Mouse (Mus musculus) heart, adult 9 months (tissue): Measurements from ENCODE around the gene Ampd1.

Experiments
- DNase-seq, 2 experiments: peaks; one replicate each; pipeline ENCODE4 v3.0.0; 2022; ENCODE audit warnings: low spot score in 2 of 2

Ampd1 gene

DNA sequence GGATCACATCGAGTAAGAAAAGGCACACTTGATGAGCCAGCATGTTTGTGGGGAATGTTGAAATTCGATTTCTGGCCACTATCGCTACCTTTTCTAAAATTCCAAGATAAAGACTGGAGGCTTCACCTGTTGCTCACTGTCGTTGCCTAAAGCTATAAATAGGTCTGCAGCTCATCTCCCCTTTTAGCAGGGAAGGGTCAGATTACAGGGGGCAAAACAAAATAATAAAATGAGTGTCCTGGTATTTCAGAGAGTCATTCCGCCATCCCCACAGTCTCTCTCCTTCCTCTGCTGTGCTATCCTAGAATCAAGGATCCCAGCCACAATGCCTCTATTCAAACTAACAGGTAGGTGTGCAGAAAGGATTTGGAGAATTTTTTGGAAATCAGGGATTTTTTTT lies at the start of gene Ampd1:
TSS of gene Ampd1 (plus strand) at position 244 of the 400 bp plus-strand sequence.
- DNase-seq = no peak

DNA sequence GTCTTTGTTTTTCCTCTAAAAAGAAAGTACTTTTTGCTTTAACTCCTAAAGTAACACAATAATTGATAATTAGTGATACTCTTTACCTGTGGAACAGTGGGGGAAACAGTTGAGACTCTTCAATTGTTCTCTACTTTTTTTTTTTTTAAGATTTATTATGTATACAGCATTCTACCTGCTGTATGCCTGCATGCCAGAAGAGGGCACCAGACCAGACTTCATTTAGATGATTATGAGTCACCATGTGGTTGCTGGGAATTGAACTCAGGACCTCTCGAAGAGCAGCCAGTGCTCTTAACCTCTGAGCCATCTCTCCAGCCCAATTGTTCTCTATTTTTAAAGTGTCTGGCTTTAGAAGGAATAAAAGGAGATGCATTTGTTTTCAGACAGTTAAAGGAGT lies 47.6 kb upstream of the Ampd1 start:
- no peak for DNase-seq

DNA sequence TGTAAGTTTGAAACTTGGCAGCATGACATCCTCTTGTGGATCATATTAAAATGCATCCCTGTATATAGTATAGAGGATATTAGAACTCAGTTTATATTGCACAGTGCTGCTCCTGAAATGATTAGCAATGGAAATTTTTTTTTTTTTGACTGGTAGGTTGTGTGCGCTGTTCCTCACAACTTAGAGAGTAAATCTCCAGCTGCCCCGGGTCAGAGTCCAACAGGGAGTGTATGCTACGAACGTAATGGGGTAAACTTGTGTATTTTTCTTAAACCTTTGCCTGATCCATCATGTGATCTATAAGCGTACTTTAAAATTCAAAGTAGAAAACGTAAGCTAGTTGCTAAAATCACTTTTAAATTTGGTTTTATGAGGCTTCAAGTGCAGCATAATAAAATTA lies 33.5 kb upstream of the Ampd1 start:
- DNase-seq = no peak

GRCm38 (mm10) chr3:103040861-103041379 lies 32.9 kb upstream of the Ampd1 start:
- no peak for DNase-seq

GRCm38 (mm10) chr3:103056016-103056595 lies 17.7 kb upstream of the Ampd1 start:
- DNase-seq = no peak

DNA sequence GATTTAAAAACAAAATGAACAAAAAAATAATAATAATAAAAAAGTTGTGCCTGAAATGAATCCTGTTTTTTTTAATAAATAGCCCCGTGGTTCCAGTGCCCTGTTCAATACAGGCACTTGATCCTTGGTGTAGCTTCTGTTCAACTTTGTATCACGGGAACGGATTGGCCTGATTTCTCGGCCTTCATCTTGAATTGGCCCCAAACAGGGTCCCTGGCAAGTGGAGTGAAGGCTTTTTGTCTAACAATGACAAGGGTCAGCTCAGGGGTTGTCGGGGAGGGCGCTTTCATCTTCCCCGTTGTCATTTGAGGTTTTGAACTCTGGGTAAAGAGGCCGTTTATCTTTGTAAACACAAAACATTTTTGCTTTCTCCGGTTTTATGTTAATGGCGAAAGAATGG lies 16.1 kb upstream of the Ampd1 start:
- DNase-seq = no peak

- DNase-seq = peak; percentile 93 to 94
Observed at GRCm38 (mm10) chr3:103058207-103059157, 15.3 kb upstream of the Ampd1 start, which contains the start of gene Nras. Gene Nras (plus strand): TSS chr3:103058285.

DNA sequence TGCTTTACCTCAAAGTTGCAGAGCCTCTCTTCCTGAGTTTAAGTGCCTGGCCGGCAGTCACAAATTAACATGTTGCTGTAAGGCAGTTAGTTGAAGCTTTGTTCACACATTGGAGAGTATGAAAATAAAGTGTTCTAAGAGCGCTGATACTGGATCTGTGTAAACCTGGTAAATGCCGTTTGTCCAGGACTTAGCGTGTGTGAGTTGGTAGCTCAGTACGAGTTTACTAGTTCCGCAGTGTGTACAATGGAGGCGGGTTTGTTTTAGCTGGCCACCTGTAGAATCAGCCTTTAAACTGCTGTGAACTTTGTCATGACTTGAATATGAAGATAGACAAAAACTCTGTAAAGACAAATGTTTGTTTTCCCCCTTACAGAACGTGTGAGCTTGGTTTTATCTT lies 6.9 kb upstream of the Ampd1 start:
- DNase-seq = no peak

DNA sequence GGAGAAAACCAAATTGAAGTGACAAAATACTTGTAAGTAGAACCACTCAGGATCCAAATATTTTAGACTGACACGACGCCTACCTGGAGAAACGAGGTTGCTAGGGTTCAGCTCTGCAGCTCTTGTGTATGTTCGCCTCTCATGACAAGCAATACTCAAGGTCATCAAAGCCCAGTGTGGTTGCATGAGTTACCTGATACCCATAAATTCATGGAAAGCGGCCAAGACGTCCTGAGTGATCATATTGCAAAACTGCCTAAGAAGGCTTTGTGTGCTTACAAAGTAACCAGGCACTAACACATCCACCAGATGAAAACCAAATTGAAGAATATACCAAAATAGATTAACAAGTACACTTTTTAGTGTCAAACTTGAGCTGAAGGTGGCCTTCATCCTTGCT lies 4.8 kb upstream of the Ampd1 start:
- DNase-seq = no peak

- DNase-seq = no peak
Observed at GRCm38 (mm10) chr3:103075871-103076270, 2.1 kb downstream of the Ampd1 start.

GRCm38 (mm10) chr3:103076476-103076875 lies 2.7 kb downstream of the Ampd1 start:
- no peak for DNase-seq

DNA sequence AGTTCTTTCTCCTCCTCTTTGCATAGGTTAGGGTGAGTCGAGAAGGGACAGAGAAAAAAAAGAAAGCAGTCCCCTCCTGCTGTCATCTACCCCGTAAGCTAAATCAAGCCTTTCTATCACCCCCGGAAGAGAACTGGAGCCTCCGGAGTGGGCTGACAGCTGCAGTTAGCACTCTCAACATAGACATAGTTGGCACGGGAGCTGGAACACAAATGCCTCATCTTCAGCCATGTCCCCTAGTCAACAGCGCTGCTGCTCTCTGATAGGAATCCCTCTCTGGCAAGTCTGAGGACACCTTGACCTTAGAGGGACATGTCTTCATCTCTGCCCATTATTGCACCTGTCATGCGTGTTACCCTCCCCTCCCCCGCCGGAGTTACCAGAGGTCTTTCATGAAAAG lies 5.5 kb downstream of the Ampd1 start:
- DNase-seq = no peak

DNA sequence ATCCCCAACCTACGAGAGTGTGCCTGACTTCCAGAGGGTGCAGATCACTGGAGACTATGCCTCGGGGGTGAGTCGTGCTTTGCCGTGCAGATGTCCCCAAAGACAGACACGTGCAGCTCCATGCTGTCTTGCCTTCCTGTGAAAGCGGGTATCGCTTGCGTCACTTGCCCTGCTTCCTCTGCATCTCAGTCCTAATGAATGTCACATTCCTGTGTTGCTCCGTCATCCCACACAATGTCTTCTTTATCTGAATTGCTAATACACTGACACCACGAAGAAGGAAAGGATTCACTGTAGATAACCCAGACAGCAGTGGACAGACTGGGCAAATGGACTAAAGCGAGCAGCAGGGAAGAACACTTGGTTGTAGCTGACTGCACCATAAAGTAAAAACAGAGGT lies 7.2 kb downstream of the Ampd1 start:
- DNase-seq = no peak

DNA sequence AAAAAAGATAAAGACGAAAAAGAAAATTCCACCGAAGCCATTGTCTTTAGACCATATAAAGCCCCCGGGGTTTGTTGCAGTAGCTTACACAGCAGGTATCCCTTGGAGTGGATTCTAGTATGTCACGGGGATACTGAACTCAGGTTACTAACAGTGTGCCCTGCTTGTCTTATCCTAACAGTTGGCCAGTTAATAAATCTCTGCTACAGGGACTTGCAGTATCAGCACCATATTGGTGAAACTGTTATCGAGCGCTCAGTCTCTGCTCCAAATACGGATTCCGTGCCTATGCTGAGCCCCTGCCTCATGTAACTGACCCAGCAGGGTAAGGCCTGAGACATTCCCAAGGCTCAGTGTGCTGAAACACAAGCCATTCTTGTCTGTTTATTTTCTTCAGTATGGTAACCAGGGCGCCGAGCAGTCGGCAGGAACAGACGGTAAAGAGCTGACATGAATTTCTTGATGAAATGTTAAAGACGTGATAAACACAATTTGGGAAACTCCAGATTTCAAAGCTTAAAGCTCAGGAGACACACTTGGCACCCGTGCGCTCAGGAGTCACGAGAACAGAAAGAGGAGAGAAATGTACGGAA lies 8.1 kb downstream of the Ampd1 start:
- DNase-seq = no peak

GRCm38 (mm10) chr3:103082761-103083160 lies 8.9 kb downstream of the Ampd1 start:
- DNase-seq = no peak

DNA sequence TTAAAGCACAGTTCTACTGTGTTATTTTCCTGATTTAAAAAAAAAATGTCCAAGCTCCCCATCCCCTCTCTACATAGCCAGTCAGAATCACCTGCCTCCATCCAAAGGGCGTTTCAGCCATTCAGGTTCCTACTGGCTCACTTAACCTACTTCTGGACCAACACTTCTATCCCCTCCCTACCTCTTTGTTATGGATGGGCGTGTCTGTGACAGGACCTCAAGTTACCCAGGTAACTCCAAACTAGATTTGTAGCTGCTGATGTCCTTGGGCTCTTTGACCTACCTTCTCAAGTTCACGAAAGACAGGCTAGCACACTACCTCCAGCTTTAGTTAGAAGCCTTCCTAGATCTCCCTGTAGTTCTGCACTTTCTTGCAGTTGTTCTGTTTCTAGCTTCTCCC lies 12.2 kb downstream of the Ampd1 start:
- no peak for DNase-seq

- DNase-seq = no peak
Observed at GRCm38 (mm10) chr3:103091753-103092152, 17.9 kb downstream of the Ampd1 start.

GRCm38 (mm10) chr3:103098662-103099061 lies 24.8 kb downstream of the Ampd1 start:
- no peak for DNase-seq

DNA sequence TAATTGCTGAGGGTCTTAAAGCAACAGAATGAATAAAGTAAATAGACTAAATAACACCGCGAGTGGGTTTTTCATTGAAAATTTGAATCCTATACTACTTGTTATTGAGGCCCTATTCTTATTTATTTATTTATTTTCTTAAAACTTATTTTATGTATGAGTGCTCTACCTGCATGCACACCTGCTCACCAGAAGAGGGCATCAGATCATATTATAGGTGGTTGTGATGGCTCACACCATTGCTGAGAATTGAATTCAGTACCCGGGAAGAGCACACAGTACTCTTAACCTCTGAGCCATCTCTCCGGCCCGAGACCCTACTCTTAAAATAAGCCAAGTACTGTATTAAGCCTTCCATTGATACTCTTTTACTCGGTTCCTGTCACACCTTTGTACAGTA lies 25.9 kb downstream of the Ampd1 start:
- no peak for DNase-seq

DNA sequence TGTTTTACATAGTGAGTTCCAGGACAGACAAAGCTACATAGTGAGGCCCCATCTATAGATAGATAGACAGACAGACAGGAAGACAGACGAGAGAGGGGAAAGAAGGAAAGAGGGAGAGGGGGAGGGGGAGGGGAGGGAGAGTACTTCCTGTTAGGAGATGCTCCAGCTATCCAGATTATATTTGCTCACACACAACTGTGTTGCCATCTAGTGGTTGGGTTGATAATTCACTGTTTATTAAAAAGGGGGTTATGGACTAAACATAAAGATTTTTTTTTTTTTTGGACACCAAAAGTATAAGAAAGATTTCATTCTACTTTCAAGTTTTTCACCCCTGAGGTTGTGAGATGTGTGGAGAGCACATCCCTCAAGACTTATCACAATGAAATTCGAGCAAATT lies 26.9 kb downstream of the Ampd1 start:
- no peak for DNase-seq

DNA sequence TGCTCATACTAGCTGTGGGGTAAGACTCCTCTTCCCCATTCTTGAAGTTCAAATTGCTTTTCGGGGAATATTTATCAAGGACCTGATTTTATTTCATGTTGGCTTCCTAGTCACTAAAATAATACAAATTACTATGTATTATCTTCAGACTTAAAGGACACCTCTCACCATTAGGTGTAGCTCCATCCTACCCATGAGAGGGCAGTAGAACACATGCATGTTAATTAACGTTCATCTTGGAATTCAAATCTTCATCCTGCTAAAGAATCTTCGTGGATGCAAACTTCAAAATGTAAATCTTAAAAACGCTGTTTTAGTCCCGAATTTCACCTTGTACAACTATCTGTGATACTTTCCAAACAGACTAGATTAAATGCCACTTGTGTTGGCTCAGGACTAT lies 27.4 kb downstream of the Ampd1 start:
- DNase-seq = no peak

- no peak for DNase-seq
Observed at GRCm38 (mm10) chr3:103101909-103102308, 28.1 kb downstream of the Ampd1 start.
